Mouse (Mus musculus): ENCODE results near the gene Ccrl2. TPM values are rescaled to one million over a fixed set of nuclear protein-coding genes. Genes with fewer than 3 reads are reported as not detected.

The Ccrl2 gene
- total and polyA plus RNA-seq, 2 experiments from 2014 or later: 0.19 to 1.3 TPM

DNA sequence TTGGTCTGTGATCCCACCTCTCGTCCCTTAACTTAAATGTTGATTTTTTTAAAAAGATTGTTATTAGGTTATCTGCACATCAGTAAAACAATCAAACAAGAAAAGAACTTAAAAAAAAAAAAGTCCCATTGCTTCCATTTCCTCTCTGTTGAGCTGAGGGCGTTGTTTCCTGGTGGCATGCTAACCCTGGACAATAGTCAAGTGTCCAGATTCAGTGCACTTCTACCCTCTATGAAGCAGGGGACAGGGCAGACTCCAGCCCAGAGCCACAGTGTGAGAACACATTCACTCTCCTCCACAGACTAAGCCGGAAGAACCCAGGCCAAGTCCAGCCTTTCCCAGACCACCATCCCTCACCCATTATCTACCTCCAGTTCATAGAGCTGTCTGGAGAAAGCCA, 8.9 kb downstream of the Ccrl2 start:
- H3K4me1 ChIP-seq (ENCODE audit: insufficient read depth): no peaks in the 10 kb centered on the region
- H3K36me3 ChIP-seq (ENCODE audit: insufficient read depth): no peaks in the 10 kb centered on the region
- ATAC-seq: no peak
- no peak for TF ChIP-seq CTCF (IDR thresholded peaks at IDR 0.05; ENCODE audit: low read depth)
- no peaks in the 10 kb centered on the region for H3K9me3 ChIP-seq (ENCODE audit: low read length)
- no peak overlapping the region for H3K4me3 ChIP-seq (ENCODE audit: low read depth, low read length)
- no peak overlapping the region for H3K9ac ChIP-seq
- no peak for DNase-seq
- H3K4me2 ChIP-seq (ENCODE audit: low read depth): no peak overlapping the region
- no peaks in the 10 kb centered on the region for H3K27me3 ChIP-seq (ENCODE audit: insufficient read depth, low read length)
- WGBS: 89% methylated on average over 3 of the region's 3 CpGs
- no peak overlapping the region for H3K27ac ChIP-seq (ENCODE audit: low read depth, low read length)

DNA sequence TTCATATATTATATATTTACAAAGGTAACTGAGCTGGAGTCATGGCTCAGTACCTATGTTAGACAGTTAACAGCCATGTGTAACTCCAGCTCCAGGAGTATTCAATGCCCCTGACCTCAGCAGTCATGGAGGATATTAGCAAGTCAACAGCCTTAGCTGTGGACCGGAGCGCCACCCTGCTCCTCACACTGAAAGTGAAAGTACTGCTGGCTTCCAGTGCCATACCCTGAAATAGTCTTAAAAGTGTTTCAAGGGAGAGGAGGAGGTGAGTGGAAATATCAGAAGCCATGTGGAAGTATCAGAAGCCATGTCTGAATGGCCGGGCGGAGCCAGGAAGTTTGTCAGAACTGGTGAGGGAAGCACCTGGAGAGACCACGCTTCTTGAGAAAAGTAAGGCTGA, 10.1 kb downstream of the Ccrl2 start:
- TF ChIP-seq CTCF (IDR thresholded peaks at IDR 0.05; ENCODE audit: low read depth): no peak

GRCm38 (mm10) chr9:111046222-111046621, 11.1 kb downstream of the Ccrl2 start:
- H3K4me1 ChIP-seq (ENCODE audit: insufficient read depth): no peaks in the 10 kb centered on the region
- no peak overlapping the region for H3K9ac ChIP-seq
- no peak for TF ChIP-seq CTCF (IDR thresholded peaks at IDR 0.05; ENCODE audit: low read depth)
- WGBS: 79% methylated on average over 3 of the region's 3 CpGs
- no peaks in the 10 kb centered on the region for H3K36me3 ChIP-seq (ENCODE audit: insufficient read depth)
- DNase-seq (no peak), ATAC-seq (no peak)
- H3K4me3 ChIP-seq (ENCODE audit: low read depth, low read length): no peak overlapping the region
- H3K27ac ChIP-seq (ENCODE audit: low read depth, low read length): no peak overlapping the region
- no peak overlapping the region for H3K4me2 ChIP-seq (ENCODE audit: low read depth)
- H3K27me3 ChIP-seq (ENCODE audit: insufficient read depth, low read length): no peaks in the 10 kb centered on the region
- H3K9me3 ChIP-seq (ENCODE audit: low read length): no peaks in the 10 kb centered on the region

More for the DNA sequence above, 10.1 kb downstream of the Ccrl2 start:
- Histone ChIP-seq H3K4me2 (ENCODE audit: low read depth) (no peak overlapping the region), H3K4me3 (ENCODE audit: low read depth, low read length) (no peak overlapping the region), H3K4me1 (ENCODE audit: insufficient read depth) (no peaks in the 10 kb centered on the region), H3K36me3 (ENCODE audit: insufficient read depth) (no peaks in the 10 kb centered on the region), H3K27me3 (ENCODE audit: insufficient read depth, low read length) (no peaks in the 10 kb centered on the region), H3K9me3 (ENCODE audit: low read length) (no peaks in the 10 kb centered on the region), H3K27ac (ENCODE audit: low read depth, low read length) (no peak overlapping the region), H3K9ac (no peak overlapping the region)
- 97% methylated on average over 5 of the region's 5 CpGs for WGBS
- no peak for DNase-seq
- no peak for ATAC-seq

DNA sequence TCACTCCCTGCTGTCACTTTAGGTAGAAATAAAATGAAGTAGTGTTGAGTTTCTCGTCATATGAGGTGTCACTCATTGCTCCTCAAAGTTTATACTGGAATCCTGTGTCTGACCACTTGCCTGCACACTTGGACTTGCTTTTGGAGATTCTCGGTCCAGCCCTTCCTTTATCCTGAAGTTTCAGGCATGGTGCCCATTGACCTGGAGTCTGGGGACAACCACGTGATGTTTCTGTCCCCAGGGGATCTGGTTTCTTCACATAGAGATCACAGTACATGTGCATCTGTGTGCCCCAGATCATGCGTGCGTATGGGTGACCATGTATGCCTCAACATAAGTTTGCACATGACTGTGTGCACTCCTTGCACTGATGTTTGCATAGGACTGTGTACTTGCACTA, 15.1 kb downstream of the Ccrl2 start:
- H3K4me2 ChIP-seq (ENCODE audit: low read depth): no peak overlapping the region
- no peak overlapping the region for H3K27ac ChIP-seq (ENCODE audit: low read depth, low read length)
- H3K27me3 ChIP-seq (ENCODE audit: insufficient read depth, low read length): no peaks in the 10 kb centered on the region
- no peaks in the 10 kb centered on the region for H3K4me1 ChIP-seq (ENCODE audit: insufficient read depth)
- no peak for TF ChIP-seq CTCF (IDR thresholded peaks at IDR 0.05; ENCODE audit: low read depth)
- DNase-seq (no peak), ATAC-seq (no peak)
- no peaks in the 10 kb centered on the region for H3K36me3 ChIP-seq (ENCODE audit: insufficient read depth)
- H3K9ac ChIP-seq: no peak overlapping the region
- H3K9me3 ChIP-seq (ENCODE audit: low read length): no peaks in the 10 kb centered on the region
- 87% methylated on average over 5 of the region's 5 CpGs for WGBS
- H3K4me3 ChIP-seq (ENCODE audit: low read depth, low read length): no peak overlapping the region

DNA sequence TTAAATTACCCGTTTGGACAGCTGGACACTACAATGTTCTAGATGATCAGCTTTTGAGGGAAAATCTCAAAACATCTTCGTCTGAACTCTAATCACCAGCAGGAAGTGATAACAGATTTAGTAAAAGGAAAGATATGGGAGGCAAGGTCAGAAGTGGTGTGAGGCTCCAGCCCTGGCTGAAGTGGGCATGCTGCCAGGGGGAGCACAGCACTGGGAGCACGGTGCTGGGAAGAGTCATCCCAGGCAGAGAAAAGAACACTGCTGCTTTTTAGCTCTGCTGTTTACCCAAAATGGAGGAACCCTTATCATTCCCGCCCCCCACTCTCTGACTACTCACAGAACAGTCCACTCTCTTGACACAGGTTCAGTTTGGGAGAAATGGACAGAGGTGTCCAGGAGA, 17.4 kb downstream of the Ccrl2 start:
- ATAC-seq: no peak
- H3K9me3 ChIP-seq (ENCODE audit: low read length): no peaks in the 10 kb centered on the region
- H3K9ac ChIP-seq: no peak overlapping the region
- no peak overlapping the region for H3K27ac ChIP-seq (ENCODE audit: low read depth, low read length)
- H3K4me2 ChIP-seq (ENCODE audit: low read depth): no peak overlapping the region
- no peaks in the 10 kb centered on the region for H3K36me3 ChIP-seq (ENCODE audit: insufficient read depth)
- H3K27me3 ChIP-seq (ENCODE audit: insufficient read depth, low read length): no peaks in the 10 kb centered on the region
- no peak overlapping the region for H3K4me3 ChIP-seq (ENCODE audit: low read depth, low read length)
- no peaks in the 10 kb centered on the region for H3K4me1 ChIP-seq (ENCODE audit: insufficient read depth)
- no peak for TF ChIP-seq CTCF (IDR thresholded peaks at IDR 0.05; ENCODE audit: low read depth)
- 86% methylated on average over 4 of the region's 4 CpGs for WGBS
- no peak for DNase-seq

- no peaks in the 10 kb centered on the region for H3K4me1 ChIP-seq (ENCODE audit: insufficient read depth)
- no peak overlapping the region for H3K27ac ChIP-seq (ENCODE audit: low read depth, low read length)
- H3K36me3 ChIP-seq (ENCODE audit: insufficient read depth): no peaks in the 10 kb centered on the region
- no peak overlapping the region for H3K9ac ChIP-seq
- no peak for ATAC-seq
- WGBS: 92% methylated on average over 4 of the region's 4 CpGs
- TF ChIP-seq CTCF (IDR thresholded peaks at IDR 0.05; ENCODE audit: low read depth): no peak
- no peak for DNase-seq
- H3K27me3 ChIP-seq (ENCODE audit: insufficient read depth, low read length): no peaks in the 10 kb centered on the region
- no peak overlapping the region for H3K4me3 ChIP-seq (ENCODE audit: low read depth, low read length)
- H3K9me3 ChIP-seq (ENCODE audit: low read length): no peaks in the 10 kb centered on the region
- H3K4me2 ChIP-seq (ENCODE audit: low read depth): no peak overlapping the region
Measured at GRCm38 (mm10) chr9:111033717-111034116, 23.6 kb downstream of the Ccrl2 start.

GRCm38 (mm10) chr9:111026791-111027190, 30.5 kb downstream of the Ccrl2 start:
- 90% methylated on average over 10 of the region's 10 CpGs for WGBS
- H3K9ac ChIP-seq: no peak overlapping the region
- no peaks in the 10 kb centered on the region for H3K36me3 ChIP-seq (ENCODE audit: insufficient read depth)
- no peak for DNase-seq
- no peaks in the 10 kb centered on the region for H3K9me3 ChIP-seq (ENCODE audit: low read length)
- no peaks in the 10 kb centered on the region for H3K27me3 ChIP-seq (ENCODE audit: insufficient read depth, low read length)
- H3K4me2 ChIP-seq (ENCODE audit: low read depth): no peak overlapping the region
- no peak for ATAC-seq
- H3K27ac ChIP-seq (ENCODE audit: low read depth, low read length): no peak overlapping the region
- TF ChIP-seq CTCF (IDR thresholded peaks at IDR 0.05; ENCODE audit: low read depth): no peak
- H3K4me1 ChIP-seq (ENCODE audit: insufficient read depth): no peaks in the 10 kb centered on the region
- no peak overlapping the region for H3K4me3 ChIP-seq (ENCODE audit: low read depth, low read length)

- Histone ChIP-seq H3K4me3 (ENCODE audit: low read depth, low read length) (no peak within 1 kb of the TSS), H3K9me3 (ENCODE audit: low read length) (no peaks in the 10 kb centered on the region), H3K27me3 (ENCODE audit: insufficient read depth, low read length) (no peaks in the 10 kb centered on the region), H3K27ac (ENCODE audit: low read depth, low read length) (no peak within 1 kb of the TSS), H3K9ac (no peak within 1 kb of the TSS), H3K36me3 (ENCODE audit: insufficient read depth) (no peaks in the 10 kb centered on the region), H3K4me2 (ENCODE audit: low read depth) (no peak within 1 kb of the TSS), H3K4me1 (ENCODE audit: insufficient read depth) (no peaks in the 10 kb centered on the region)
- 90% methylated on average over 5 of the region's 5 CpGs for WGBS
- ATAC-seq (no peak), DNase-seq (no peak)
- TF ChIP-seq CTCF (IDR thresholded peaks at IDR 0.05; ENCODE audit: low read depth): no peak
Measured at GRCm38 (mm10) chr9:111019022-111019421, 38.3 kb downstream of the Ccrl2 start, which contains the start of gene Ltf. Ltf (plus strand) TSS chr9:111019271.
